Mouse (Mus musculus) gastrocnemius, adult 18-20 months (tissue): Measurements from ENCODE around the gene Kbtbd2. TPM values are rescaled to one million over a fixed set of nuclear protein-coding genes. Genes with fewer than 3 reads are reported as not detected.

Experiments used
- DNase-seq: peaks from one replicate; pipeline ENCODE4 v3.0.0; 2021; ENCODE audit warnings: low spot score
- total RNA-seq, 2 experiments: library from RNA; stranded (reverse); gene quantifications; 2 replicates each; pipeline ENCODE4 v1.2.3; 2021

Gene Kbtbd2
- total RNA-seq, 2 experiments from 2014 or later: 23.6 to 24.6 TPM

GRCm38 (mm10) chr6:56787668-56788067 lies 9.9 kb downstream of the Kbtbd2 start:
- no peak for DNase-seq

DNA sequence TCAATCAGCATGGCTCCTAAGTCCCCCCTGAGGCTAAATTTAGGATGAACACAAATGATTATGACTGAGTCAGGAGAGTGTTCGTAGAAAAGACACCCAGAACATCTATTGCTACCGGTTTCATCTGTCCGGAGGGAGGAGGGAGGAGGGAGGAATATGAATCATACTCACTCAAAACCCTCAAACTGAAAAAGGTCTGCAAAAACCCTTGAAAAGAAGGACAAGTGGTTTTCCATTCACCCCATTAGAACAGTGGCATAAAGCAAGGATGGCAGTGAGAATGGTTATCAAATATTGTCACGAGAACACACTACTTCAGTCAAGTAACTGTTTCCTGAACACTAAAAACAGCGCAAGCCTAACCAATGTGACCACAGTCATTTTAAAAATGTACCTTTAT lies 12.5 kb downstream of the Kbtbd2 start:
- DNase-seq: no peak

- DNase-seq: no peak
Observed at GRCm38 (mm10) chr6:56783561-56784272, 13.9 kb downstream of the Kbtbd2 start.

DNA sequence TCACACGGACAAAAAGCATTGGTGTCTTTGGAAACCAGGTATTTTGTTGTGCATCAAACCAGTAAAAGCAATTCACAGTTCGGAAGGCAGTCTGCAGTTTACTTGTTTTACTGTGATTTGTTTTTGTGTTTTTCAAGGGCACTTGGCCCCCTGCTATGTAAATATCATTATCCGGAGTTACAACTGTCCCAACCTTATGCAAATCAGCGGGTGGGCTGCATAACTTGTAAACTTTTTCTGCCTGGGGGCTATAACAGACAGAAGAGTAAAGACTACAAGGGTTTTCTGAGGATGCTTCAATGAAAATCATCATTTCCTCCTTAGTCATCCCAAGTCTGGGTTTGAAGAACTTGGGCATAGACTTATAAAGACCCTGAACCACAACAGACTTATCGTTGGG lies 18.0 kb downstream of the Kbtbd2 start:
- no peak for DNase-seq

- DNase-seq: no peak
Observed at GRCm38 (mm10) chr6:56775816-56776215, 21.8 kb downstream of the Kbtbd2 start.

- DNase-seq: no peak
Observed at GRCm38 (mm10) chr6:56765696-56766095, 31.9 kb downstream of the Kbtbd2 start.

GRCm38 (mm10) chr6:56765265-56765664 lies 32.3 kb downstream of the Kbtbd2 start:
- DNase-seq: no peak

DNA sequence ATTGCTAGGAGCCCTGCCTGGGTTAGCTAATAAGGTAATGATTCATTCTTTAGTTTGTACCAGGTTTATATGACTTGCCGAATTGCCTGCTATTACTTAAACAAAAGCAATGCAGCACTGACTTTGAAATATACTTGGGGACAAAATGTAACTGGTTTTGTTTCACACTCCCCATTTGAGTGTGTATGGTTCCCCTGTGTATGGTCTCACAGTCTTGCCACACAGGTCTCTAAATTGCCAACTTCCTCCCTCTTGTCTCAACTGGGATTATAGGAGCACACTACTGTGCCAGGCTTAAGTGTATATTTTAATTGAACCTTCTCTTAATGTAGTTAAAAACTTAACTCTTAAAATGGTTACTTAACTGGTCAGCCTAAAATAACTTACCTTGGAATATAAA lies 38.3 kb downstream of the Kbtbd2 start:
- DNase-seq: no peak

- no peak for DNase-seq
Observed at GRCm38 (mm10) chr6:56756117-56756516, 41.5 kb downstream of the Kbtbd2 start.

- DNase-seq: no peak
Observed at GRCm38 (mm10) chr6:56753719-56754118, 43.9 kb downstream of the Kbtbd2 start.

DNA sequence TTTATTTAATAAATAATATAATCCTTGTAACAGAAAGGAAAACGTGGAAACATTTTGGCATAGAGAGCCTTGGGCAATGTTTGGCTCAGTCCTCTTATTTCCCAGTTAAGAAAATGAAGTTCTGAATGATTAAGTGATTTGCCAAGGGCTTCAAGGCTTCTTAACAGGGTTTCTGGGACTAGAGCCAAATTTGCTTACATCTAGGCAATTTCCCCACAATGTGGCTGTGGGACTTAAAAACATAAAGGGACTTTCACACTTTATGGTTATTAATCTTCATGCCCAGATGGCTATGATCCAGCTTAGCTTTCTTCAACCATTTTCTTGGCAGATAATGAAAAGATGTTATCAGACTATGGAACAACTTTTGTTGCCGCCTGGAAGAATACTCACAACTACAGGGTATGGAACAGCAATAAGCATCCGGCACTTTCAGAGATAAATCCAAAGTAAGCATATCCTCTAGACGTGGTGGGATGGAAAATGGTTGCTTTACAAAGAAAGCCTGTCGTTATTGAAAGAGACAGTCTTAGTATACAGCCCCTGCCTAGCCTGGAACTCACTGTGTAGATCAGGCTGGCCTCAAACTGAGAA lies 51.6 kb downstream of the Kbtbd2 start:
- no peak for DNase-seq

GRCm38 (mm10) chr6:56732545-56732944 lies 65.1 kb downstream of the Kbtbd2 start:
- DNase-seq: no peak

Other genes starting within 250 kb of the Kbtbd2 start
- gene Pde1c, start 228.7 kb downstream of the Kbtbd2 start, total RNA-seq: under 1 TPM; 0.43 to 0.55 TPM
- 10 to 100 TPM; 16.1 to 19.0 TPM for gene Lsm5, start 93.1 kb downstream of the Kbtbd2 start, total RNA-seq
- gene Avl9, start 82.9 kb downstream of the Kbtbd2 start, total RNA-seq: 1 to 10 TPM; 2.7 to 3.5 TPM
- 10 to 100 TPM; 53.9 to 54.6 TPM for gene Fkbp9, start 34.2 kb upstream of the Kbtbd2 start, total RNA-seq
- 10 to 100 TPM; 41.4 to 49.5 TPM for gene Nt5c3, start 126.1 kb upstream of the Kbtbd2 start, total RNA-seq
- under 1 TPM; 0.09 to 0.14 TPM for gene Vmn1r4, start 126.2 kb upstream of the Kbtbd2 start, total RNA-seq
- not detected for gene Vmn1r5, start 172.5 kb upstream of the Kbtbd2 start, total RNA-seq
- not detected for gene Vmn1r6, start 199.4 kb upstream of the Kbtbd2 start, total RNA-seq
- gene Vmn1r7, start 227.5 kb upstream of the Kbtbd2 start, total RNA-seq: not detected
- not detected for gene Vmn1r8, start 234.5 kb upstream of the Kbtbd2 start, total RNA-seq